Mouse (Mus musculus) spleen, adult 10 weeks (tissue): Measurements from ENCODE around the gene Atad2b. TPM values are rescaled to one million over a fixed set of nuclear protein-coding genes. Genes with fewer than 3 reads are reported as not detected.

Experiments used
- polyA plus RNA-seq: library from polyadenylated mRNA; stranded (reverse); fragments of 350-450 nt; fragmentation: Illumina TruSeq; extraction: RNeasy Lipid Tissue Mini Kit (QIAGEN cat#74804); gene quantifications from one replicate; pipeline ENCODE4 v1.2.3, GENCODE M21; 2015; ENCODE audit warnings: low replicate concordance; ENCODE audit not compliant: insufficient read depth

Atad2b gene
- 41.0 TPM for polyA plus RNA-seq

DNA sequence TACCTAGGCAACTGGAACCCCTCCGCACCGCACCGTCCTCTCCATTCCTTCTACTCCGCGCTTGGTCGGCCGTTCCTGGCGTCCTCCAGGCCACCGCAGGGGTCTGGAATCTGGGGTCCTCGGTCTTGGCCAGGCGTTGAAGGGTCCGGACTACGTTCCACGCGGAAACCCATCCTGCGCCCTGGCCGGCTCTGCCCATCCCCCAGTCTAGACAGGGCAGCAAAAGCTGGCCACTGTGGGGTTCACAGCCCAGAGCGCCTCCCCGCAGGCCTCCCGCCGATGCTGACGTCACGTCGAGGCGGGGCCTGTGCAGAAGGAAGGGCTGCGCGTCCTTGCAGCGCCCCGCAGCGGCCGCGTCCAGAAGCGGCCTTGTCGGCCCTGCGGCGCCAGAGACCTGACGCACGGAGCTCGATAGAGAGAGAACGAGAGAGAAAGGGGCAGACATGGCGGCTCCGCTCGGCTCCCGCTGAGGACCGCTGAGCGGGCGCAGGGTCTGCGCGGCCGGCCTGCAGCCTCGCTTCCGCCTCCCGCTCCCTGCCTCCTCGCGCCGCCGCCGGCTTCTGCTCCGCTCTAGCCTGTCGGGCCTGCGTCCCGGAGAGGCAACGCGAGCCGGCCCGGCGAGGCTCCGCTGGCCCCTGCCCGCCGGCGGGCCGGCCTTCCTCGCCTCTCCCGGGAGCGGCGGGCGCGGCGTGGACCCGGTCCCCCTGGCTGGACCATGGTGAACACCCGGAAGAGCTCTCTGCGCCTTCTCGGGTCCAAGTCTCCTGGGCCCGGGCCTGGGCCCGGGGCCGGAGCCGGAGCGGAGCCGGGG, at the start of gene Atad2b:
Gene Atad2b (plus strand): TSS at position 360 of the 811 bp plus-strand sequence.

DNA sequence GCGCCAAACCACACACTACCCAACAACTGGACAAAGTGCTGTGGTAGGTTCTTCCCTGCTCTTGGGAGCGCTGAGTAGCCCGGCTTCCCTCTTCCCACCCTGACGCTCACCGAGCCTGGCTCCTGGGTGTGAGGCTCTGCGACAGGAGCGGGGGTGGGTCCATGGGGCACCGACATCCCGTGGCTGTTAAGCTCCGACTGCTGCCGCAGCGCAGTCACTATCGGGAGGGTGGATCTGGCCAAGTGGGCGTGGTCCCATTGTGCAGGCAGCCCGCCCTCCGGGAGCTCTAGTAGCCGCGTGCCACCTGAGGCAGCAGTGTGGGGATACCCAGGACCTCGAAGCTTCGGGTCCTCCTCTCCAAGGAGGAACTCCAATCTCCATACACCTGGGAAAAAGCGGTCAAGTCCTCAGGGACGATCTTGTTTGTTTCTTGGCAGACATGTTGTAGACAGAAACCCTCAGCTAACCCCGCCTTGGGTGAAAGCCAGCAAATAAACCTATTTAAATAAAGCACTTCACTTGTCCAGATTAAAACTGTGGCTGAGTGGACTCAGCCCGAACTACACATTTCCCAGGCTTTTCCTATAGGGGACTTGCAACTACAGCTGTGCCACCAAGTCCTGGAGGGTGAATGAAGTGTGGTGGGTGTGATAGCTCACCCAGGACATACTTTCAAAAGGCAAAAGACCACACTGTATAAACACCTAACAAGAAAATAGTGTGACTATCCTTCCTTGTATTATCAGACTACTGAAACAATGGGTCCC, 42.8 kb upstream of the Atad2b start, which contains the start of gene Mfsd2b:
Gene Mfsd2b (minus strand): TSS at position 199 of the 767 bp plus-strand sequence.

GRCm38 (mm10) chr12:4906951-4907906, 9.9 kb upstream of the Atad2b start, which contains the start of gene Ubxn2a:
Gene Ubxn2a, minus strand, starts transcription at chr12:4907705.

Other genes starting within 250 kb of the Atad2b start
- 0.15 TPM for gene Fam228a, start 178.9 kb upstream of the Atad2b start, polyA plus RNA-seq
- gene Pfn4, start 148.3 kb upstream of the Atad2b start, polyA plus RNA-seq: 0.29 TPM
- 1.3 TPM for gene Fam228b, start 148.1 kb upstream of the Atad2b start, polyA plus RNA-seq
- 201 TPM for gene Sf3b6, start 99.8 kb upstream of the Atad2b start, polyA plus RNA-seq
- gene Fkbp1b, start 75.8 kb upstream of the Atad2b start, polyA plus RNA-seq: 1.4 TPM
- gene Wdcp, start 74.0 kb upstream of the Atad2b start, polyA plus RNA-seq: 11.7 TPM
- gene Mfsd2b, start 43.0 kb upstream of the Atad2b start, polyA plus RNA-seq: 9.1 TPM
- 40.1 TPM for gene Ubxn2a, start 9.6 kb upstream of the Atad2b start, polyA plus RNA-seq